Mouse (Mus musculus): ENCODE measurements around the gene Pou6f1. TPM values are rescaled to one million over a fixed set of nuclear protein-coding genes. Genes with fewer than 3 reads are reported as not detected.

Gene Pou6f1
- not detected in 2 replicates for total RNA-seq (2014; fragmentation: Nextera tagmentation)
- total RNA-seq (2017): 0.46 TPM in 1 of 2 replicates, not detected in the other

DNA sequence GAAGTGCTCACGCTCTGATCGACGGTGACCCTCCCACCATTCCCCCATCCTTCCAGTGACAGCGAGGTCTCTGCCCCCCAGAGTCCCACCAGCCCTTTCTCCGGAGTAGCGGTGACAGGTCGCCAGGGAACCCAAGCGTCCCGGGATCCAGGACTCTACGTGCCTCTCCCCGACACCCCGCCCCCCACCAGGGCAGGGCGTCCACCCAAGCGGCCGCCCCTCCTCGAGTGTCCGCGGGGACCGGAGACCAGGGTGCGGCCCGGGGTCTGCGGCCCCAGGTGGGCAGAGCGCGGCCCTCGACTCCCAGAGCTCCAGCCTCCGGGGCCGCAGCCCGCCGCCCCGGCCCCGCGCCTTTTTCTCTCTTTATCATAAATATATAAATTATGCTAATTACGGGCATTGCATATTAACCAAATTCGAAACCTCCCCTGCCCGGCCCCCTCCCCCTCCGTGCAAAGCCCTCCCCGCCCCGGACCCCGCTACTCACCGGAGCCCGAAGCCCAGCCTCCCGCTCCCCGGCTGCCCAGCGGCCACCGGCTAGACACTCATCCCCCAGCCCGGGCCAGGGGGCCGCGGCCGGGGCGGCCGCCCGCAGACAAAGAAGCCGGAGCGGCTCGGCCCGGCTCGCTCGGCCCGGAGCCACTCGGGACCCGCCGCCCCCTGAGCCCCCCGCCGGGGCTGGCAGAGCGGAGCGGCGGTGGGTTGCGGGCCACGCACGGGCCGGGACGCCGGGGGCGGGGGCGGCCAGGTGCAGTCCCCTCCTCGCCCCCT is at the start of gene Pou6f1:
Gene Pou6f1, minus strand, starts transcription at position 709 of the 771 bp plus-strand sequence.
- ATAC-seq (replicated peaks; ENCODE audit: poor library complexity, severe bottlenecking): no peak

DNA sequence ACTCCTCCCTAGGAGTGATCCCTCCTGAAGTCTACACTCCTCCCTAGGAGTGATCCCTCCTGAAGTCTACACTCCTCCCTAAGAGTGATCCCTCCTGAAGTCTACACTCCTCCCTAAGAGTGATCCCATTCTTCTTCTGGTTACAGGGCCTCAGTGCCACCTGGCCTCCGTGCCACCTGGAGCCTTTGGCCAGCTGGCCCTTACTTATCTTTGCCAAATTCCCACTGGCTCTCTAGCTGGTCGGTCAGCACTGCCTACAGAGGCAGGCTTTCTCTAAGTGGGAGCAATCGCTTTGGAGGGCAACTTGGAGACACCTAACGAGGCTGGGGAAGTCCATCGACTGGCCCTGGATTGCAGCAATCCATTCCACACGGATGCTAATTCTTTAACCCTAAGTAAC is 46.4 kb upstream of the Pou6f1 start:
- ATAC-seq (replicated peaks; ENCODE audit: poor library complexity, severe bottlenecking): no peak

DNA sequence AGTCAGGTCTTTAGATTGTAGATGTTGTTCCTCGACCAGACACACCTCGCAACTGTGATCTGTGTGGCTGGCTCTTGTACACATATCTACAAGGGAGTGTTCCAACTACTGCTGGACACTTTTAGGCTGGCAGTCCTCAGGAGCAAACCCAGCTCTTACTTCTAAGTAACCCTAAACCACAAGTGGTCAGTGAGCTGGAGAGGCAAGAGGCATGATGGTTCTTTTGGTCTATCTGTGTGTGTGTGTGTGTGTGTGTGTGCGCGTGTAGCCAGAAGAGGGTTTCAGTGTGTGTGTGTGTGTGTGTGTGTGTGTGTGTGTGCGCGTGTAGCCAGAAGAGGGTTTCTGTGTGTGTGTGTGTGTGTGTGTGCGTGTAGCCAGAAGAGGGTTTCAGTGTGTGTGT is 42.7 kb upstream of the Pou6f1 start:
- ATAC-seq (replicated peaks; ENCODE audit: poor library complexity, severe bottlenecking): no peak

DNA sequence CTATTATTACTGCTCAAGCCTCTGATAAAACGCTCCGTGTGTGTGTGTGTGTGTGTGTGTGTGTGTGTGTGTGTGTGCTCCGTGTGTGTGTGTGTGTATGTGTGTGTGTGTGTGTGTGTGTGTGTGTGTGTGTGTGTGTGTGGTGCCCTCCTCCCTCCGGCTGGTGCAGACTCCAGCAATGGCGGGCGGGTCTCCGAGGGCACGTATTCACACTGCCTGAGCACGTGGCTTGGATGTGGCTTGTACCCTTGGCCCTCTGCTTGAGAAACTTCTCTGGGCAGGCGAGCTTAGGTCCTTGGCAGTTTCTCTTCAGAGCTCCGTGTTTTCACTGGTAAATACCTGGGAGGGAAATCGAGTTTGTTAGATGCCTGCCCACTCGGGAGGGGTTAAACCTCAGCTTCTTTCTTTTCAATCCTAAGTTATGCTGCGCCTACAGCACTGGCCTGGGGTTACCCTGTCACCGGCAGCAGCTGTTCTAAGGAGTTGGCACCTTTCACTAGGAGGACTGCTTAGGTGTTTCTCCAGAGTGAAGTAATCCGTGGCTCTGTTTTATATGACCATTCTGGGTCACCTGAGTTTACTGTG is 41.5 kb upstream of the Pou6f1 start:
- ATAC-seq (replicated peaks; ENCODE audit: poor library complexity, severe bottlenecking): no peak

DNA sequence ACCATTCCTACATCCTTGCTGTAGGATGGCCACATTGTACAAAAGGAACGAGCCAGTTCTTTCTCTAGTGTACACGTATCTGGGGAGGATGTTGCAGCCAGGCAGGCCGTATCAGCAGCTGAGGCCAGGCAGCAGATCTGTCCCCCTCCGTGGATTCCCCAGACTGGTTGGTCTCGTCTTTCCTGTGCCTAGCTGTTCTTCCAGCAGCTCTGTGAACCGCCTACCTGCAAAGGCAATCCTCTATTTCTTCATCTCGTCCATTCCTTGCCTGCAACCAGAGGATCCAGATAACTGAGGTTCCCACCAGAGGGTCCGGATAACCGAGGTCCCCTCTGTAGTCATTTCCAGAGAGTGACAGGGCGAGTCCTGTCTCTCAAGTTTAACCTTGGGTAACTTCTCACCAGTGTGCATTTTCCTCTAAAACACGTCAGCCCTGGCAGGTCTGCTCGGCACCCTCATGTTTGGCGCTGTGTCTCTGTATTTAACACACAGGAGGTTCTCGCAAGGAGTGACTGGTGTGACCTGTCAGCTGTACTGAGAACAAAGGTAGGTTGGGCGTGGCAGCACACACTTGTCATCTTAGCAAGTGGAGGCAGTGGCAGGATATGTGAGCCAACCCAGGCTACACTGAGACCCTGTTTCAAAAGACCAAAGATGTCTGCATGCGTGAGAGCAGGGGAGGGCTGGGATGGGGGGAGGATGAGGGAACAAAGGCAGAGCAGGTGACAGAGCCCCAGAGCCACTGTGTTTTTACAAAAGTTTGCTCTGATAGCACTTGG is 40.4 kb upstream of the Pou6f1 start:
- ATAC-seq (replicated peaks; ENCODE audit: poor library complexity, severe bottlenecking): no peak

DNA sequence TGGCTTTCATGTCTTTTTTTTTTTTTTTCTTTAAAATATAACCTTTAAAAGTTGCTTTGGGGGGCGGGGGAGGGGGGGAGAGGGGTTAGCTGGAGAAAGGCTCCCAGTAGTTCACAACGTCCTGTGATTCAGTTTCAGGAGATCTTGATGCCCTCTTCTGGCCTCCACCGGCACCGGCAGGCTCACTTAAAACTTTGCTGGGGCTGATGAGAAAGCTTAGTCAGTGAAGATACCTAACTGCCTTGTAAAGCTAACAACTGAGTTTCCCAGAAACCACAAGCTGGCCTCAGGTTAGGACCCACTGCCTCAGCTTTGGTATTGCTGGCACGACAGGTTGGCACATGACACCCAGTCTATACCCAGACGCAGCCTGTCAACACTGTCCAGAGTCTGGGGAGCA is 37.9 kb upstream of the Pou6f1 start:
- ATAC-seq (replicated peaks; ENCODE audit: poor library complexity, severe bottlenecking): no peak

DNA sequence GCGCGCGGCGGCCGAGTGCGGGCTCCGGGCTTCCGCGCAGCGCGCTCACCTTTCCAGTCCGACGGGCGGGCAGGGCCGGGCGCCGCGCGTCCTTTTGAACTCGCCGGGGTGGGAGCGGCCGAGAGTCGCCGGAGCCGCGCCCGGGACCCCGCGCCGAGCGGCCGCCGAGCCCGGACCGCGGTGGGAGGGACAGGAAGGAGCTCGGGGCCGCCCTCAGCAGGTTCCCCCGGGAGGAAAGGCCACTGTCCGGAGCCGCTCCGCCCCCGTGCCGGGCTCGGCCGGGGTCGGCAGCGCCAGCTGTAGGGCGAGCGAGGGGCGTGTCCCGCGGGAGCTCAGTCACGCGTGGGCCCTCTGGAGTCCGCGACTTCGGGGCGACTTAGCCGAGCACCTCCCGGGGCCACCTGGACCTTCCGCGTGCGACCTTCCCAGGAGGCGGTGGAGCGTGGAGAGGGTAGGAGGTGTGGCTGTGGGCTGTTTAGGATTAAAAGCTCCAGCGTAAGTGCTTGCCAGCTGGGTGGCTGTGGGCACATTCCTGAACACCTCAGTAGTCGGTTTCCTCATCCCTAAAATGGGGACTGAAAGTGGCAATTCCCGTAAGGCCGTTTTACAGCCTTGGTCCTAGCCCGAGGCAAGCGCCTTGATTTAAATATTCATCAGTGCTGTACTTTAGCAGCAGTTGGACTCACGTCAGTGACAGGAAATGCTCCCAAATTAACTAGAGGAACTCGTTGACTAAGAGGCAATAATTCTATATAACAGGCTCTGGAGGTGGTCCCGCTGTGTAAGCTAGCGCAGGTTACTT is 37.1 kb upstream of the Pou6f1 start, which contains the start of gene Smagp:
Gene Smagp, minus strand, starts transcription at position 241 of the 802 bp plus-strand sequence.
- ATAC-seq (replicated peaks; ENCODE audit: poor library complexity, severe bottlenecking): peak; percentile 31

DNA sequence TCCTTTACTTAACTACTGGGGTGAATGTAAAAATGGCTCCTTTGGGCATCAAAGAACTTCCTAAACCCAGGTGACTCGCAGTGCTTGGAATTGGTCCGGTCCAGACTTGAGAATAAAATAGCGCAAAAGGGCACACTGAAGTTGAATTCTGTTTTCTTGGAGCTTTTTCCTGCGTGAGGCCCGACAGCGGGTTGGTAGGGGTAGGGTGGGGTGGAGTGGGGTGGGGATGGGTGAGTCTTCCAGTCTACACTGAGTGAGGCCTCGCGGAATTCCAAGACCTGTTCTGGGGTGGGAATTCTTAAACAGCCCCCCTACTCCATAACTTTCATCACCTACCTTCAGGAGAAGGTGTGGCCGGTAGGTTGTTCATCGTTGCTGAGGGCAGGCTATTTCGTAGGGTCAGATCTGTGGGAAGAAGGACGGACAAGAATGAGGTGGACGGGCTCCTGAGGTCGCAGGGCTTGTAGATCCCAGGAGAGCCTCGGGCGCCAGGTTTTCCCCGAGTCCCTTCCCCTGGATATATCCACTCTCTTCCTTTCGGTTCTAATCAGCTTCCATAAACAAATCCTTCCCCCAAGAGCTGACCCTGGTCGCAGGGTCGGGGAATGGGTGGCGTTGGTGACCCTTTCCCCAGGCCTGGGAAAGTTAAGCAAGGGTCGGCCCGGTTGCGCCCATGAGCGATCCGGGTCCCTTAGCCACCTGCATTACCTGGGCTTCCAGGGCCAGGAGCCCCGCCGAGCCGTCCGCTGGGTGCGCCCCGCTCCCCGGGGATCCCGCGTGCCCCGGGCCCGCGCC is 36.3 kb upstream of the Pou6f1 start:
- ATAC-seq (replicated peaks; ENCODE audit: poor library complexity, severe bottlenecking): no peak

DNA sequence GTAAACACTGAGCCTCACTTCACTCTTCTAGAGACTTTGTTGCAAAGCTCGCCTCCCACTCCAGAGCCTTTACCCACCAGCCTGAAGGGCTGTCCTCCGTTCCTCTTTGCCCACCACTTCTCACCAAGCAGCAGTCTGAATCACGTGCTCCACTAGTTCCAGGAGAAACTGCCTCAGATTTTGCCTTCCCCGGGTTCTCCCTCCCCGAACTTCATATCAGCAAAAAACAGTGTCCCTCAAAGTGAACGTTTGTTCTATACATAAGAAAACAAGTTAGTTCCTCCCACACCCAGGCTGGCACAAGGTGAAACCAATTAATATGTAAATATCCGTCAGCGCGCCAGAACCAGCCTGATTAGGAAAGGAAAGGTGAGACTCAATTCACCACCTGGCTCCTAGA is 35.5 kb upstream of the Pou6f1 start:
- 0 out of 2 replicates have a peak, but pooled peaks have one; percentile 23 for ATAC-seq (replicated peaks; ENCODE audit: poor library complexity, severe bottlenecking)

DNA sequence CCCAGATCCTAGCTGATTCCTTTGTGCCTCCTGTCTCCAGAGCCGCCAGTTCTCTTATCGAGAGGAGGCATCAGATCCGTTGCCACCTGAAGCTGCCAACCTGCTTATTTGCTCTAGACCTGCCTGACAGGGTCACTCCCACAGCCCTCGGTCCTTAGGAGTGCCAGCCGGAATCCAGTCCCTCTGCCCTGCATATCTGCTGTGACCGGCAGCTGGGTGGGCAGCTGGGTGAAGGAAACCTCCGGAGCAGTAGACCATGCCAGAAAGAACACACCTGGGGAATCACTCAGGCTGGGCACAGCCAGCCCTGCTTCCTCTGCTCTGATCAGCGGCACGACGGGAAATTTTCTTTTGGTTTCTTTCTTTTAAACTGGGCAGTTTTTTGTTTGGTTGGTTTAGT is 33.6 kb upstream of the Pou6f1 start:
- ATAC-seq (replicated peaks; ENCODE audit: poor library complexity, severe bottlenecking): no peak

DNA sequence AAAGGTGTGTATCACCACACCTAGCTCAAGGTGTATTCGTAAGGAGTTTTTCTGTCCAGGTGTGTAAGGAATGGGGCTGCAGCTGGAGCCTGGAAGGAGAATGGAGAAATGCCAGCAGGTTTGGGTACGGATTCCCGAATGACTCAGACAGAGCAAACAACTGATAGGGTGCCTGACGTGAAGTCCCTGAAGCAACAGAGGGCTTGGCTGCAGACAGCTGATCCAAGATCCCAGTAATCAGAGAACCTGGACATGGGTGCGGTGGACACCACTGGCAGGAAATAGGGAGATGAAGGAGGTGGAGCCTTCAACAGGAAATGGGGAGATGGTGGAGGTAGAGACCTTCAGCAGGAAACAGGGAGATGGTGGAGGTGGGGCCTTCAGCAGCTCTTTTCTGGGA is 32.5 kb upstream of the Pou6f1 start:
- ATAC-seq (replicated peaks; ENCODE audit: poor library complexity, severe bottlenecking): no peak

DNA sequence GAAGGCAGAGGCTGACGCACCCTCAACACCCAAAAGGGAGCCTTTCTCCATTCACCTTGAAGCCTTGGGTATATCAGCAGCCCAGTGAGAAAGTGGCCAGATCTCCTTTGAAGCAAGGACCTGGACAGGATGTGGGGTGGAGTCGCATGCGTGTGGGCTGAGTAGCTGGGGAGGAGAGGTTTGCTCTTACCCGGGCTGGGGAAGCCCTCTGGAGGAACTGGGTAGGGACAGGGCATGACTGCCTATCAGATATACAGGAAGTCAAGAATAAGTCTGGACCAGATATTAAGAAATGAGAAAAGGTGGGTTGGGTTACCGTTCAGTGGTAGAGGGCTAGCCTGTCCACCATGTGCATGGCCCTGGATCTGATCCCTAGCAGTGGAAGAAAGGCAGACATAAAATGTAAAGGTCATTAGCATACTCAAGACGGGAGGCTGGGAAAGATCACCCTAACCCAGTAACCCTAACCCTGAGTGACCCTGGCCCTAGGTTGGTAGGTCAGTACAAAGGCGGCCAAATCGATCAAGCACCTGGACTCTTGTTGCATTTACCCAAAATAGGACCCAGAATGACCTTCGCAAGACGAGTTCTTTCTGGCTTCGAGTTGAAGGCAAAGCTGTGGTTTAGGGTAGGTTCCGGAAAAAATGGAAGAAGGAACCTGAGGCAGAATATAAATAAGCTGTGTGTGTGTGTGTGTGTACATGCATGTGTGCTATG is 31.8 kb upstream of the Pou6f1 start:
- peak; percentile 73 for ATAC-seq (replicated peaks; ENCODE audit: poor library complexity, severe bottlenecking)

DNA sequence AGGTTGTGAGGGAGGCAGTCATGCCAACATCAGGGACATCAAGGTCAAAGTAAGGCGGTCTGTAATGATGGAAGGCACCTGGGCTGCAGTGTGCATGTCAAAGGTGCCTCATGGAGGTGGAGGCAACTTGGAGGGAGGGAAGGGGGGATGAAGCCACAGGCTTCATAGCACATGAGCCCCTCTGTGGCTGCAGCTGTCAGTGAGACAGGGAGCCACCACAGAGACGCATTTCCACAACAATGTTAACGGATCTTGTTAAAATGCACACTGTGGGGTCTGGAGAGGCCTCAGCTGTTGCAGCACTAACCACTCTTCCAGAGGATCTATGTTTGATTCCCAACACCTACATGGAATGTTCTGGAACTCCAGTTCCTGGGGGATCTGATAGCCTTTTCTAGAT is 30.3 kb upstream of the Pou6f1 start:
- ATAC-seq (replicated peaks; ENCODE audit: poor library complexity, severe bottlenecking): no peak

DNA sequence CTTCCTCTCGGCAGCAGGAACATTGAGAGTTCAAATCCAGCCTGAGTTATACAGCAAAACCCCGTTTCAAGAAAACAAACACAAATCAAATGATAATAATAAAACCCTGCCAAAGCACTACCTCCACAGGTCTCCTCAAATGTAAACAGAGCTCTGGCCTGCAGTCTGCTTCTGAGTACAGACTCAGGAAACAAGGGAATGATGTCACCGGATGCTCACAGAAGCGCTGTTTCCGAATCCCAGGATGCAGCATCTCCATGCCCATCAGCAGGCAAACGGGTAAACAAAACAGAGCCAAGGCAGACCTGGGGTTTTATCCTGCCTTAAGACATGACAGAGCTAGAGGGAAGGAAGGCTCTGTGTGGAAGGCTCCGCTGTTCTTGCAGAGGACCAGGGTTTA is 29.0 kb upstream of the Pou6f1 start:
- ATAC-seq (replicated peaks; ENCODE audit: poor library complexity, severe bottlenecking): no peak

DNA sequence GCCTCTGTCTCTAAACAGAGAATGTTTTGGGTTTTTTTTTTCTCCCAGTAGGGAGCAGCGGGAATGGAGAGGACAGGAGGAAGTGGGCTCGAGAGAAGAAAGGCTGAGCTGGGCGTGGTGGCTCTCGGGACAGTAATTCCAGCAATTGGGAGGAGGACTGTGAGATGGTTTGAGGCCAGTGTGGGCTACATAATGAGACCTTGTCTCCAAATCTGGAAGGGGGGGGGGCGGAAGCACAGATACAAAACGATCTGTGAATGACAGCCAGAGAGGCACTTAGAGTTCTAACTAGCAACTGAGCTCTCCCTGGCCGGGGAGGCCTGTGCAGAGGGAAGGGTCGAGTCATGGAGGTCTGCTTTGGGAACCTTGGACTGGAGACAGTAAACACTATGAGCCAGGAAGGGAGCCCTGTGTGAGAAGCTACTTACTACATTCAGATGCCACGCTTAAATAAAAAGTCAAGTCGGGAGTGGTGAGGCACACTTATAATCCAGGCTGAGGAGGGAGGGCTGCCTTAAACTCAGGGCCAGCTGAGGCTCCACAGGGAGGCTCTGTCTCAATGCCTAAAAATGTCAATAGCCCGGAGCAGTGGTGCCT is 28.1 kb upstream of the Pou6f1 start:
- ATAC-seq (replicated peaks; ENCODE audit: poor library complexity, severe bottlenecking): no peak

DNA sequence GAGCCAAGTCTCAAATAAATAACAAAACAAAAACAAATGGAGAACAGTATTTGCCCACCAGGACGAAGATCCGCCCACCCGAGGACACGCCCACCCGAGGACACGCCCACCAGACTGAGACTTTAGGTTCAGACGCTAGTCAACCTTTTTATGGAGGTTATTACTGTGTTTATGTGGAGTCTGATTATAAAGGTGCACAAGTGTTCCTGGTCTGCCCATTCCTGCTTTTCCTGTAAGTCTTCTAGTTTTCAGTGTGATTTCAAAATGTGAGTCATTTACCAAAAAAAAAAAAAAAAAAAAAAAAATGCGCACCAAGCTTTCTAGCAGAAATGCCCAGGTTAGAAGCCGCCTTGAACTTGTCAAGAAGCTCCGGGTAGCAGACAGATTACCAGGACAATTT is 27.5 kb upstream of the Pou6f1 start:
- ATAC-seq (replicated peaks; ENCODE audit: poor library complexity, severe bottlenecking): no peak

DNA sequence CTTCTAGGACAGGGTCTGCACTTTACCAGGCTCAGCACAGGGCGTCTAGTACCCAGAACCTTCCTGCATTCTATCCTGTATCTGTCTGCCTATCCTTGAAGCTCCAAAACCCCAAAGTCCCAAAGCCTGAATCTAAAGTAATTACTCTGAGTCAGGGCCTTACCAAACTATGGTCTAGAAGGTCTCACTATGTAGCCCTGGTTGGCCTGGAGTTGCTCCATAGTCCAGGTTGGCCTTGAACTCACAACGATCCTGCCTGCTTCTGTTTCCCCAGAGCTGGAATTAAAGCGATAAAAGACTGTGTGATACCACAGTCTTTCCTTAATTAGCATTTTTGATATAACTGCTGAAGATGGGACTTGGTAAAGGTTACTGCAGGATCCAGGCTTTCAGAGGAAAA is 24.7 kb upstream of the Pou6f1 start:
- no peak for ATAC-seq (replicated peaks; ENCODE audit: poor library complexity, severe bottlenecking)

DNA sequence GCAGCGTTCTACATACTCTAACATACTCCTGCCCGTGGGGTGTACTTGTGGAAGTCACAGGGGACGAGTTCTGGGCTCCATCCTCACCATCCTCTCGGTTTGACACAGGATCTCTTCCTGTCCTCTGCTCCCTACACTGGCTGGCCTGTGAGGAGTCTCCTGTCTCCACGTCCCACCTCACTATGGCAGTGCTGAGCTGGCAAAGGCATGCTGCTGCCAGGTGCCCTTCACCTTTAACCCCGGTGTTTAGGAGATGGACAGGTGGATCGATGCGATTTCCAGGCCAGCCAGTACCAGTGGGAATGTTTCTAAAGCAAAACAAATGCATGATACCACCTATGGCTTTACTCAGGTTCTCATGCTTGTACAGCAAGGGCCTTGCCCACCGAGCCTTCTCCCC is 24.0 kb upstream of the Pou6f1 start:
- no peak for ATAC-seq (replicated peaks; ENCODE audit: poor library complexity, severe bottlenecking)

DNA sequence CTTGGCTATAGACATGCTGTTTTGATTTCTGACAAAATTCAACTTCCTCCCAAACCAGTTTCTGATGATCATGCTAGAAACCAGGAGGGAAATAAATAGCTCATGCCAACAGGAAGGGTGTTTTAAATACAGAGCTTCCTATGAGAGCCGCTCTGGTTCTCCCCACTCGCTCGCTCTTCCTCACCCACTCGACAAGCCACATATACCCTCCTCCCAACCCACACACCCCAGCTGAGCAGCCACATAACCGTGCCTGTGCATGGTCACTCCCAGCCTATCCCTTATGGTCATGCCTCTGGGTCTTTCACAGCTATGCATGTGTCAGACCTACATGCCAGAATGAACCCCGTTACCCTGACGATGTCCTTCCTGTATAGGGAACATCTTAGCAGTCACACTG is 22.4 kb upstream of the Pou6f1 start:
- ATAC-seq (replicated peaks; ENCODE audit: poor library complexity, severe bottlenecking): peak; percentile 77

All from granulocyte monocyte progenitor cell, adult 5-6 weeks (primary cell).